Mouse (Mus musculus): ENCODE results near the gene Slamf9. TPM values are rescaled to one million over a fixed set of nuclear protein-coding genes. Genes with fewer than 3 reads are reported as not detected.

The Slamf9 gene
- polyA plus RNA-seq, 1 experiment from 2014 or later, result 0.08 TPM

DNA sequence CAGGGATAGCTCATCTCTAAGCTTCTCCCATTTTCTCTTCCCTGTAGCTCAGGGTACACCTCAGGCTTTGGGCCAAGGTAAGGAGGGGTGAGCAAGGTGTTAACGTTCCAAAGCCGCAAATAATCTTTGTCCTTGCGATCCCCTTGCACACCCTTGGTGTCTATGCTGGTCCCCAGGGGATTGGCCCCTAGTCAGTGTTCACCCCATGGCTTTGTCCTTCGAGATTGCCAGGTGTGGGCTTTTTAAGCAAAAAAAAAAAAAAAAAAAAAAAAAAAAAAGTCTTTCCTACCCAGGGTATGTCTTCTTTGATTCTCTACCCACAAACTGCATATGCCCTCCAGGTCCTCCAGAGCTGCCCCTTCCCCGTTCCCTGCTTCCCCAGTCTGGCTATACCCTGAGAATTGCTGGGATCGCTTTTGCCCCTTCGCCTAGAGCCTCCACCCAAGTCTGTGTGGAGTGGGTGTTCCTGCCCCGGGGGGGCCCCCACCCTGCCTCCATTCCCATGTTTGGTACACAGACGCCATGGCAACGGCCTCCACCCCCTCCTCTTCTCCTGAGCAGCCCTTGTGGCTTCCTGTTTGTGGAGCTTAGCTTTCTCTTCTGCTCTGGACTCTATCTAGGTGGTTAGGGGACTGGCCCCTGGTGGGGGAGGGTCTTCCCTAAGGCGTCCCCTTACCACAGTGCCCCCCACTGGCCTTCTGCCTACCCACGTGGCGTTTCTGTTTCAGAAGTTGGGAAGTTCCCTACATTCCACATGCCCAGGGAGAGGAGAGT, 26.4 kb downstream of the Slamf9 start:
- ChIA-PET POLR2A (no interaction called here), CTCF (interaction anchor here (1.0 to 2.0 kb wide), 5 partner anchors 9 to 93 kb away, joined by 3 to 8 read pairs (median 4); partner anchors contain the start of gene Cfap45)
- DNase-seq (ENCODE audit: low read depth, low spot score), result peak; percentile 75
- ATAC-seq, result peak; percentile 47
- no peaks in the 10 kb centered on the region for H3K27me3 ChIP-seq
- no peak for TF ChIP-seq CTCF (IDR thresholded peaks at IDR 0.05)
- in situ Hi-C loops (cut with MboI; ENCODE audit: low pct_unique_long_range_greater_than_20kb), result loop anchor here (10.0 to 25.0 kb wide), 2 partner anchors 187 to 364 kb away; partner anchors contain the start of genes Dcaf8 and Pex19

DNA sequence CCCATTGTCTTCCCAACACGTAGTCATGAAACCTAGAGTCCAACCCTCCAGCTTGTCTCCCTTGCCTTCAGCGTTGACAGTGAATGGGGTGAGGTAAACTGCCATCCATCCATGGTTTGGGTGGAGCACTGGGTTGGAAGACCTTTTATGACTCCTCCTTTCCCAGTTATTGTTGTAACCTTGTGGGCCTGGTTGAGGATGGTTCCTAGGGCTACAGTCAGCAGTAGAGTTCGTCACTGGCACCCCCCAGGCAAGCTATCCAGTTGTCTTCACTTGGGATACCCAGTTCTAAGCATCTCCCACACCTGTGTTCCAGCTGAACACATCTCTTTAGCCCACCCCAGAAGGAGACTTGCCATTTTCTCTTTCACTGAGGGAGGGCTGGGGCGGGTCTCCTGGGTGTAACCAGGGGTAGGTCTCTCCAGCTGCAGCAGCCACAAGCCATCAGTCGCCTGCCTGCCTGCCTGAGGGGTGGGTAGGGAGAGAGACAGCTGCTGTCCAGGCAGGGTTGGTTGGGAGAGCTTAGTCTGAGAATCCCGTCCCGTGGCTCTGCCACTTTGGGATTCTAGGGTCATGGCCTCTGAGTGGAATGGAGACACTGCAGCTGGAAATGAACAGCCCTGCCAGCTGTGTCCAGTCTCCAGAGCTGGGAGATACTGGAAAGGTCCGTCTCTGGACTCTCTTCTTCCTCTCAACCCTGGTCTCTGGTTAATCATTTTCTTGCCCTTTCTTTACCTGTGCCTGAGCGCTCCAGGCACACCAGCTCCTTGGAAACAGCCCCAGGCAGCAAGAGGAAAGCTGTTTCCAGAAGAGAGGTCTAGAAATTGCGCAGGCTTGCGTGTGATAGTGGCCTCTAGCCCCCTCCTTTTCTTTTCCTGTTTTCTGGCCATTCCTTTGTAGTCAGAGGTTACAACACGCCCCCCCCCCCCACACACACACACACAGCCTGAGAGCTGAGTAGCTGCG, 27.3 kb downstream of the Slamf9 start:
- DNase-seq (ENCODE audit: low read depth, low spot score) (no peak), ATAC-seq (peak; percentile 34)
- in situ Hi-C loops (cut with MboI; ENCODE audit: low pct_unique_long_range_greater_than_20kb), result loop anchor here (10.0 to 25.0 kb wide), 2 partner anchors 188 to 365 kb away; partner anchors contain the start of genes Dcaf8 and Pex19
- ChIA-PET POLR2A (interaction anchor here (0.6 kb wide), 1 partner anchor 638 kb away, joined by 3 read pairs; no protein-coding TSS in a partner anchor), CTCF (interaction anchor here (1.0 to 2.0 kb wide), 5 partner anchors 10 to 94 kb away, joined by 3 to 8 read pairs (median 4); partner anchors contain the start of gene Cfap45)
- H3K27me3 ChIP-seq, result no peaks in the 10 kb centered on the region
- TF ChIP-seq CTCF (IDR thresholded peaks at IDR 0.05), result no peak

DNA sequence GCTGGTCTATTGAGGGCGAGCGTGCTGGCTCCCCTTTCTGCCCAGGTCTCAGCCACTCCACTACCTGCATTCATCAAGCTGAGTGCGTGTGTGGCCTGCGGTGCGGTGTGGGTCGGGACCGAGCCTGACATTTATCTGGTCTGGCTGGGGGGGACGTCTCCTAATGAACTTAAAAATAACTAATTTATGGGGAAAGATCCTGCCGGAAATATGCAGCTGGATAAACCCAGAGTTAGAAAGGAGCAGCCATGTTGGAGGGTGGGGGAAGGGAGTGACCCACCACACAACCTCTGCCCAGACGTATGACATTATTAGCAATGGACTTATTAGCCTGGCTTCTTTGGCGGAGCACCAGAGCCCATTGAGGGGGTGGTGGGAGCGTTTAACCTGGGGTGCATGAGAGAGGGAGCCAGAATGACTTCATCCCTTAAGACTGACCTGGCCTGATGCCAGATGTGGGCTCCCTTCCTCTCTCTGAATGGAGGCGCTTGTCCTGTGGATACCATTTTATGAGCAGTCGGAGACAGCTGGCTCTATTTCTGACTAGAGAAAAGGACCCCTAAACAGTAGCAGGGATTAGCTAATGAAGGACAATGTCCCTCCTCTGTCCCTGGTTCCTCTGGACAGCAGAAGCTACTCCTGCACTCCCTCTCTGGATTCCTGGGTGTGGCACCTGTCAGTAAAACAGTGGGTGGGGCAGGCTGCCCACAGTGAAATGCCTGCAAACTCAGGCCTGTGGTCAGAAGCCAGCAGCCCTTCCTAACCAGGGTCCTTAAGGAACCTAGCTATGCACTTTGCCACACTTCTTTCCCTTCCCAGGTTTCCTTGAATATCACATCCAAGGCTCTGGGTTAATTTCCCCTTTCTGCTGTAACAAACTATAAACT, 28.2 kb downstream of the Slamf9 start:
- POLR2A ChIA-PET, result interaction anchor here (0.6 to 1.0 kb wide), 2 partner anchors 10 to 637 kb away, joined by 3 read pairs; no protein-coding TSS in a partner anchor
- ATAC-seq (no peak), DNase-seq (ENCODE audit: low read depth, low spot score) (peak; percentile 72)
- no peak for TF ChIP-seq CTCF (IDR thresholded peaks at IDR 0.05)
- in situ Hi-C loops (cut with MboI; ENCODE audit: low pct_unique_long_range_greater_than_20kb), result loop anchor here (10.0 to 25.0 kb wide), 2 partner anchors 189 to 366 kb away; partner anchors contain the start of genes Dcaf8 and Pex19
- CTCF ChIA-PET, result interaction anchor here (0.7 to 2.0 kb wide), 5 partner anchors 11 to 95 kb away, joined by 3 to 7 read pairs (median 4); no protein-coding TSS in a partner anchor
- H3K27me3 ChIP-seq, result no peaks in the 10 kb centered on the region

DNA sequence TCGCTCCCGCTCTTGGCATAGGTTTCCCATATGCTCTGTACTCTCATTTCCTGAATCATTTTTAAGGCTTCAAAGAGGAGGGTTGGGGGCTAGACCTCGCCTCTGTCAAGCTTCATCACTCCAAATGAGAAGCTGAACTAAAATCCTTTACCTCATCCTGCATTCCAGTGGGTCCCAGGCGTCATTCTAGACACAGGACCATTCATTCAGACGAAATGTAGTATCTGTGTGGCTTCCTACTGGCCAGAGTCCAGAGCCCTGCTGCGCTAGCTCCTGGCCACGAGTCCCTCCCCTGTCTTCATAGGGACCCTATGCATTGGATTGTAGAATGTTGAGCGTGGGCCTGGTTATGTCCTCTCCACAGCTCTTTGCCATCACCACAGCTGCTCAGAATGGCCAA, 29.6 kb downstream of the Slamf9 start:
- in situ Hi-C loops (cut with MboI; ENCODE audit: low pct_unique_long_range_greater_than_20kb), result loop anchor here (10.0 to 25.0 kb wide), 2 partner anchors 190 to 367 kb away; partner anchors contain the start of genes Dcaf8 and Pex19
- DNase-seq (ENCODE audit: low read depth, low spot score) (no peak), ATAC-seq (no peak)
- ChIA-PET POLR2A (no interaction called here), CTCF (interaction anchor here (0.9 to 2.0 kb wide), 4 partner anchors 14 to 24 kb away, joined by 3 to 7 read pairs (median 4); no protein-coding TSS in a partner anchor)
- TF ChIP-seq CTCF (IDR thresholded peaks at IDR 0.05), result no peak
- no peaks in the 10 kb centered on the region for H3K27me3 ChIP-seq

DNA sequence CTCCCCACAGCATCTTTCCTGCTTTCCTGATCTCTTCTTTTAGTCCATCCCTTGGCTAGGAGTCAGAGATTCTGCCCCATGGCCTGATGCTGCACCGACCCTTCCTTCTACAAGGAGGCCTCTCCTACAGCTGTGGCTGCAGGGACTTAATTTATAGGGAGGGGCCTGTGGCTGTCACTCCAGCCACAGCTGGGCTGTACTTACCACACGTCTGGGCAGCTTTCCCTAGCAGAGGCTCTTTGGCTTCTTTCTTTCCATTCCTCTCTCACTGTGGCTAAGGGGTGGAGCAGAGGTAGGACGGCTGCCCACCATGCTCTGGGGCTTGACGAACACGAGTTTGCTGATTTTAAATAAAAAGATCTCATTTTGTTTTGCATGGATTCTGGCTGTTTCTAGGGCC, 31.8 kb downstream of the Slamf9 start:
- CTCF ChIA-PET, result no interaction called here
- DNase-seq (ENCODE audit: low read depth, low spot score) (no peak), ATAC-seq (no peak)
- TF ChIP-seq CTCF (IDR thresholded peaks at IDR 0.05), result no peak
- POLR2A ChIA-PET, result no interaction called here
- in situ Hi-C loops (cut with MboI; ENCODE audit: low pct_unique_long_range_greater_than_20kb), result loop anchor here (10.0 to 25.0 kb wide), 2 partner anchors 192 to 370 kb away; partner anchors contain the start of genes Dcaf8 and Pex19
- no peaks in the 10 kb centered on the region for H3K27me3 ChIP-seq

DNA sequence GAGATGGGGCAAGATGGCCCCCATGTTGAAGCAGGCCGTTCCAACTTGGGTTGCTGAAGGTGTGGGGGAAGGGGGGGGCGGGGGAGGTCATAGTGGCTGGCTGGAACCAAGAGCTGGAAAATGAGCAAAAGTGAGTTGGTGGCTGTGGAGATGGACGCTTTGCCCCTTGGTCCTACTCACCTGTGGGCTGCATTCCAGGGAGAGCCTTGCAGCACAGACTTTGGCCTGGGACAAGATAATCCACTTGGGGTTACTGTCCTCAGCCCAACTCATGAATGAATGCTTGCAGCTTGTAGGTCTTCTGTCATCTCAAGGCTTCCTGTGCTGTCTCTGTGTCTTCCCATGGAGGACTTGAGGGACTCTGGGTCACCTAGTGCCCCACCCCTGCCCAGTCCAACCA, 32.5 kb downstream of the Slamf9 start:
- ChIA-PET CTCF (no interaction called here), POLR2A (no interaction called here)
- ATAC-seq (no peak), DNase-seq (ENCODE audit: low read depth, low spot score) (no peak)
- H3K27me3 ChIP-seq, result no peaks in the 10 kb centered on the region
- in situ Hi-C loops (cut with MboI; ENCODE audit: low pct_unique_long_range_greater_than_20kb), result loop anchor here (10.0 to 25.0 kb wide), 2 partner anchors 193 to 370 kb away; partner anchors contain the start of genes Dcaf8 and Pex19
- no peak for TF ChIP-seq CTCF (IDR thresholded peaks at IDR 0.05)

DNA sequence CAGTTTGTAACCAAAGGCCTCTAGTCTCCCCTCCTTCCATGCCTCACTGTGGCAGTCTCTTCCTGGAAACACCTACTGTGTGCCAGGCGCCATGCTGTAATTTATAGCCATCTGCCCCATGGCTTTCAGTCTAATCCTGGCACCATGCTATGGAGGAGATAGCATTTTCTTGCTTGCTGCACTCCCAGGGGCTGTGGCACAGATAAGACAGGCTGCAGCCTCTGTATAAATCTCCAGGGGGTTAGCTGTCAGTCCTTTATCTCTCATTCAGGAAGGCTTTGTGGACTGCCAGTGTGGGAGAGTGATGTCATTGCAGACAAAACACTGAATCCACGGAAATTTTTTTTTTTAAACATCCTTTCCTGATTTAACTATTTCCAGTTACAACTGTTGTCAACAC, 33.0 kb downstream of the Slamf9 start:
- CTCF ChIA-PET, result no interaction called here
- POLR2A ChIA-PET, result no interaction called here
- no peak for DNase-seq (ENCODE audit: low read depth, low spot score)
- H3K27me3 ChIP-seq, result no peaks in the 10 kb centered on the region
- ATAC-seq, result no peak
- in situ Hi-C loops (cut with MboI; ENCODE audit: low pct_unique_long_range_greater_than_20kb), result loop anchor here (10.0 to 25.0 kb wide), 2 partner anchors 193 to 371 kb away; partner anchors contain the start of genes Dcaf8 and Pex19
- no peak for TF ChIP-seq CTCF (IDR thresholded peaks at IDR 0.05)

DNA sequence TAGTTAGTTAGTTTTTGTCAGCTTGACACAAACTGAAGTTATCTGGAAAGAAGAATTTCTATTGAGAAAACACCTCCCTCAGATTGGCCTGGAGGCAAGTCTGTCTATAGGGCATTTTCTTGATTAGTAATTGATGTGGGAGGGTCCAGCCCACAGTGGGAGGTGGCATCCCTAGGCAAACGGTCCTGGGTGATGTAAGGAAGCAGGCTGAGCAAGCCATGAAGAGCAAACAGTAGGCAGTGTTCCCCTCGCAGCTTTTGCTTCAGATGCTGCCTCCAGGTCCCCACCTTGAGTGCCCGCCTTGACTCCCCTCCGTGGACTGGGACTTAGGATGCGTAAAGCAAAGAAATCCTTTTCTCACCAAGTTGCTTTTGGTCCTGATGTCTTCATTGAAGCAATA, 34.1 kb downstream of the Slamf9 start:
- ATAC-seq (no peak), DNase-seq (ENCODE audit: low read depth, low spot score) (no peak)
- ChIA-PET POLR2A (interaction anchor here (0.9 kb wide), 2 partner anchors 17 to 20 kb away, joined by 3 read pairs; no protein-coding TSS in a partner anchor), CTCF (interaction anchor here (1.3 to 1.8 kb wide), 2 partner anchors 11 to 15 kb away, joined by 3 to 4 read pairs; partner anchors contain the start of gene Cfap45)
- H3K27me3 ChIP-seq, result no peaks in the 10 kb centered on the region
- in situ Hi-C loops (cut with MboI; ENCODE audit: low pct_unique_long_range_greater_than_20kb), result loop anchor here (10.0 to 25.0 kb wide), 2 partner anchors 194 to 372 kb away; partner anchors contain the start of genes Dcaf8 and Pex19
- no peak for TF ChIP-seq CTCF (IDR thresholded peaks at IDR 0.05)

DNA sequence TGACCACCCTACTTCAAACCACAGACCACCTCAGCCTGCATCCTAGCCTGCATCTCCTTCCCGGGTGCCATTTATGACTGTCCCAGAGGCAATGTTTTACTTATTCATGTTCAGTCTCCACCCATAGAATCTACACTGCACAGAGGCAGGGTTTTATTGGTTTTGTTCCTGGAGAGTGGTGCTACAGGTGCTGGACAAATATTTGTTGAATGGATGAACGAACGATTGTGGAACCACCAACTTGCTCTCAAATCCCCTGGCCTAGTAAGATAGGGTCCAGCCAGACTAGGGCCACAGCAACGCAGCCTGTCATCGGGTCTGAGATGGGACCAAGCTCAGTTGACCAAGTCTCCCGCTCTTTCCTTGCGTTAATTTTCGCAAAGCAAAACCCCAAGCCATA, 34.8 kb downstream of the Slamf9 start:
- DNase-seq (ENCODE audit: low read depth, low spot score) (no peak), ATAC-seq (no peak)
- ChIA-PET CTCF (interaction anchor here (1.0 to 1.8 kb wide), 4 partner anchors 11 to 101 kb away, joined by 3 to 4 read pairs (median 3); partner anchors contain the start of gene Cfap45), POLR2A (interaction anchor here (0.9 kb wide), 2 partner anchors 18 to 19 kb away, joined by 3 read pairs; no protein-coding TSS in a partner anchor)
- H3K27me3 ChIP-seq, result no peaks in the 10 kb centered on the region
- in situ Hi-C loops (cut with MboI; ENCODE audit: low pct_unique_long_range_greater_than_20kb), result loop anchor here (10.0 to 25.0 kb wide), 2 partner anchors 195 to 373 kb away; partner anchors contain the start of genes Dcaf8 and Pex19
- TF ChIP-seq CTCF (IDR thresholded peaks at IDR 0.05), result no peak

Measured in Patski (cell line).